Mouse (Mus musculus) right cerebral cortex, adult 18-20 months (tissue): ENCODE results near the gene Ubald2.

Experiments used
- DNase-seq: peaks from one replicate; pipeline ENCODE4 v3.0.0; 2022; ENCODE audit warnings: mixed read lengths

Gene Ubald2

GRCm38 (mm10) chr11:116434287-116434966 lies 533 bp downstream of the Ubald2 start:
- peak; percentile 67 for DNase-seq

GRCm38 (mm10) chr11:116434967-116435752 lies 1.3 kb downstream of the Ubald2 start:
- no peak for DNase-seq

- no peak for DNase-seq
Observed at GRCm38 (mm10) chr11:116435992-116436724, 2.3 kb downstream of the Ubald2 start.

- no peak for DNase-seq
Observed at GRCm38 (mm10) chr11:116436725-116437331, 2.9 kb downstream of the Ubald2 start.

GRCm38 (mm10) chr11:116437541-116437940 lies 3.6 kb downstream of the Ubald2 start:
- DNase-seq = no peak

DNA sequence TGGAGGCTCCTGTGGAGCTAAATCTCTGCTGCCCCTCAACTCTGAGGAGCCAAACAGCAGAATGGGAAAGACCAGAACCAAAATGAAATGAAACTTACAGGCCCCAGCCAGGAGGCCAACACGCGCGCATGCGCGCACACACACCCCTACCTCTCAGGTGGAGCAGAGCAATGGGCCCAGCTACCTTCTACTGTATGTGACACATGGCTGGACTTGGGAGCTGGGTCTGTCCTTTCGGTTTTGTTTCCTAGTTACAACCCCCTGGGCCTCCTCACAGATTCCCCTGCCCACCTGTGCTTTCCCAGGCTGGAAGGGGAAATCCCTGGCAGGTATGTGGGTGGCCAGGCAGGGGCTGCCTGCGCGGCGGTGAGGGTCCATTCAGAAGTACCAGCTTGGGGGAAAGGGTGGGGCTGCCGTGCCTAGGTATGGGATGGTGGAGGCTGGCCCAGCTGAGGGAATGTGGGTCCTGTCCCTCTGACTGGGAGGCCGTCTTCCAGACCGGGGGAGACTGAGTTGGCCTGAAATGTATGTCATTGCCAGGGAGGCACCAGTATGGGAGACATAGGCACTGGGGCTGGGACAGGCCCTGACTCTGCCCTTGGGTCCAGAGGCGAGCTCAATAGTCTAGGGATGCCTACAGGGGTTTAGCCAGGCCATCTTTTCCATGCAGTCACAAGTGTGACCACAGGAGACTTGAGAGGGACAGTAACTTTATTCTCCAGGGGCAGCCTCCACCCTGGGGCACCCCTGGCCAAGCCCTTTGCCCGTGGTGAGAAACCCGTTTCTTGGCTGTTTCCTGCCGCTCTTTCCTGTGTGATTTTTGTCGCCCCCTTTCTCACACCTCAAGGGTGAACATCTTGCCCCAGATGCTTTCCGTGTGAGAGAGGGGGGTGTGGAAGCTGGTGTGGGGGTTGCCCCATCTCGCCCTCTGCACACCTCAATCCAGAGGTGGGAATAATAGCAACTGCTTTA lies 5.7 kb downstream of the Ubald2 start:
- DNase-seq = no peak

DNA sequence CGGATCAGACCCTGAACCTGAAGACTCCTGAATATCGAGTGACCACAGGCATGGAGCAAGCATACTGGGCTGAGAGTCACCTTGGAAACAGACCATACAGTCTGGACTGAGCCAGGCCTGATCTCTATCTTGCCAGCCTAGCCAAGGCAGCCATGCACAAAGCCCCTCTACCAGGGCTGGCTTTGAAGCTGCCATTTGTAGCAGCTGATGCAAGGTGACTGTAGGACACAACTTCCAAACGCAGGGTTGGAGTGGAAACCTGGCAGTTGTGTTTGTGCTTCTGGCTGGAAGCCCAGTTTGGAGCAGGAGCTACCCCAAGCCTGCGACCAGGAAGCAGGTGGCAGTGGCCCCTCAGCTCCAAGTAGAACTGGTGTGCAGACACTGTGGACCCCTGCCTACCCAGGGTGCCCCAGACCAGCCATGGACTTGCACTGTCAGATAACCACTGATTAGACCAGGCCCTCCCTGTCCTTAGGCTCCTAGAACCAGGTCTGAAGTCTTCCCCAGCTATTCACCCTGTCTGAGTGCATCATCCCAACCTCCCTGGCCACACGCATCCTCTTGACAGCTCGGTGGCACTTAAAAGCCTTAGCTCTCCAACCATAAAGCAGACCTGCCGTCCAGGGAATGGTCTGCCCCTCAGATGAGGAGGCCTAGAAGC lies 6.6 kb downstream of the Ubald2 start:
- no peak for DNase-seq

GRCm38 (mm10) chr11:116442129-116442866 lies 8.4 kb downstream of the Ubald2 start:
- DNase-seq = no peak

DNA sequence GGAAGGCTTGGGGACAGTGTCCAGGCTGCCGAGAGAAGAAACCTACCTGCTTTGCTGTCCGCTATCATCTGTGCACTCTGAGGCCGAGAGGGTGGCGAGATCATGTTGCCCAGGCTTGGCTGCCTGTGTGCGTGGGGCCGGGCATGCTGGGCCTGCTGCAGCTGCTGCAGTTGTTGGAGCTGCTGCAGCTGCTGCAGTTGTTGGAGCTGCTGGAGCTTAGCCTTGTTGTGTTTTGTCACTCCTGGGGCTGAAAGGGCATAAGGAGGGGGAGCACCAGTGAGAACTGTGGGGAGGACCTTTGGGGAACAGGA lies 8.9 kb downstream of the Ubald2 start:
- no peak for DNase-seq

GRCm38 (mm10) chr11:116443311-116443710 lies 9.4 kb downstream of the Ubald2 start:
- no peak for DNase-seq

GRCm38 (mm10) chr11:116443935-116444334 lies 10.0 kb downstream of the Ubald2 start:
- no peak for DNase-seq

GRCm38 (mm10) chr11:116445596-116446307 lies 11.9 kb downstream of the Ubald2 start:
- DNase-seq = peak; percentile 88

DNA sequence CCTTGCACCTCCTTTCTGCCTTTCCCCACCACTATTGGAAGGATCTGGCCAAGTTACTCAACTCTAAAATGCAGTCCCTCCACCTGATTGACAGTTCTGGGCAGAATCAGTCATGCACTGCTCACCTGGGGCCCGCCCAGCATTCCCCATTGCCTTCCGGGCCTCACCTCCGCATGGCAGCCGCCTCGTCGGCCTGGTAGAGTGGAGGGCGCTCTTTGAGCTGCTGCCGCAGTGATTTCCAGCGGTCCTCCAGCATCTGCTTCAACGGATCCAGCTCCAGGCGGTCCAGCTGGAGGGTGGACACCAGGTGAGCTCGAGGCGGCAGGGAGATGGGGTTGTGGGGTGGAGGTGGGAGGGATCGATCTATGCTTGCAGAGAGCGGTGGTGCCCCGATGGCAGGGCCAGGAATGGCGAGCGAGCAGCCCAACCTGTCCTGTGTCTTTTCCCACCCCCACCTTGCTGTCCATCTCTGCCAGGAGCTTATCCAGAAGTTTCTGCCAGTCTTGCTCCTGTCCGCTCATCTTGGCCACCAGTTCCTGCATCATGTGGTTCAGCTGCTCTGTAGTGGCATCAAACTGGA lies 12.5 kb downstream of the Ubald2 start:
- DNase-seq = no peak

DNA sequence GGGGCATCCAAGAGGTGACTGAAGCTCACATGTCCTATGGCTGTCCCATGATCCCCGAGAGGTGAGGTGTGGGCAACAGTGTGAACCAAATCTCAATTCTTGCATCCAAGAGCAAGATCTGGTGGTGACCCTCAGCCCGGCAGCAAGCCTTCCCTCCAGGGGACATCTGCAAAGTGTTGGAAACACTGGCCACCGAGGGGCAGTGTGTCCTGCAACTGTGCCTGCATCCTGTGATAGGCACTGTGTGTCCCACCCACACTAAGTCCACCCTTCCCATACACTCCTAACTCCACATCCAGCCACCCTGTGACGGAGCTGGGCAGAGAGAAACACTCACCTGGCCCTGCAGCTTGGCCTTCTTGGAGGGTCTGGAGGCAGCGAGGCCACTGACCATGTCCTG lies 13.9 kb downstream of the Ubald2 start:
- no peak for DNase-seq

DNA sequence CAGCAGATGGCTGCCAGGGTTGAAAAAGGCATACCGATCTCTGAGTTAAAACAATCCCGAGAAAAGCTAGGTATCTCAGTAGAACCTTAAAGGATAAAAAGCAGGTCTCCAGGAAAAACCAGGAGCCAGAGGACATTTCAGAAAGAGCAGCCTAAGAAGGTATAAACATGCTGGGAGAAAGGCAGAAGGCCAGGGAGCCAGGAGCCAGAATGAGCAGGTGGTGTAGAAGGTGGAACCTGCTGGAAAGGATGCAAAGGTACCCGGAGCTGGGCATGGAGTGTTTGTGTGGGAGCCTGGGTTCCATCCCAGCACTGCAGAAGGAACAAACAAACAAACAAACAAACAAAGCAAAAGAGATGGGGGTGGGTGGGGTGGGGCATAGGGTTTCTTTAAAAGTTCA lies 15.4 kb downstream of the Ubald2 start:
- no peak for DNase-seq

DNA sequence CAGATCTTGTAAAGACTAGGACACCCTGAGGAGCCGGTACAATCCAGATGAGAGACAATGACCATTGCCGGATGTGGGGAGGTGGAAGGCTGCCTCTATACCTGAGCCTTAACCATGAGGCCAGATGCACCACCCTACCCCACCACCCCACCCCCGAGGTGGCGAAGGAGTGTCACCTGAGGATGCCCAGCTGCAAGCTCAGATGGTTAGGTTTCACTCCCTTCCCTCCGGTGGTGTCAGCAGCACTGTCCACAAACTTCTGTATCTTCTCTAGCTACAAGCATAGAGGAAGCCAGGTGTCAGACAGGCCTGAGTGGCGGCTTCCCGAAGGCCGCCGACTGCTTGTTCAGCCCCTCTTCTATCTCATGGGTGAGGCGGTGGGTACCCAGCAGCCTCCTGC lies 20.0 kb downstream of the Ubald2 start:
- no peak for DNase-seq

DNA sequence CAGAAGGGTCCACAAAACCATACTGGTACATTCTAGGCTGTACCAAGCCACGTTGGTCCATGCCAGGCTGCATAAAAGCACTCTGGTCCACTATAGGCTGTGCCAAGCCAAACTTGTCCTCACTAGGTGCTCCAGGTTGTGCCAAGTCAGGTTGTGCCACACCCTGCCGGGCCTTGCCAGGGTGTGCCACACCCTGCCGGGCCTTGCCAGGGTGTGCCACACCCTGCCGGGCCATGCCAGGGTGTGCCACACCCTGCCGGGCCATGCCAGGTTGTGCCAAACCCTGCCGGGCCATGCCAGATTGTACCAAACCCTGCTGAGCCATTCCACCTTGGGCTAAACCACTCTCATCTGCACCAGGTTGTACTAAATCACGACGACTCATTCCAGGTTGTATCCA lies 22.3 kb downstream of the Ubald2 start:
- DNase-seq = no peak

DNA sequence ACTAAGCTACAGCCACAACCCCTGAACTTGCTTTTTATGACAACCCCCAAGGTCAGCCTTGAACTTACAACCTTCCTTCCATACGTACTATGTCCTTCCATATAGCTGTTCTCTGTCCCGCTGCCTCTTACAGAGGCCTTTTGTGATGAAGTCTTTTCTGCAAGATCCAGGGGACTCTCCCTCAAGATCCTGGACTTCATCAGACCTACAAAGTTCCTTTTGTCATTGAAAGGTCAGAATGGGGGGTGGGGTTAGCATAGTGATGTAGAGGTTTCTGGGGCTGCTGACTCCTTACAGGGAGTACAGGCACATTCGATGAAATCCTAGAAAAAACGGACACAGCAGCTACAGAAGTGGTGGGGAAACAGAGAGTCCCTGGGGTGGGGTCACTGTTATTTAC lies 25.9 kb downstream of the Ubald2 start:
- DNase-seq = no peak

- no peak for DNase-seq
Observed at GRCm38 (mm10) chr11:116463338-116463737, 29.4 kb downstream of the Ubald2 start.

GRCm38 (mm10) chr11:116463833-116464232 lies 29.9 kb downstream of the Ubald2 start:
- peak; percentile 76 for DNase-seq
